Mouse (Mus musculus) stomach, embryonic 15.5 days (tissue): ENCODE results near the gene Kmt5a. TPM values are rescaled to one million over a fixed set of nuclear protein-coding genes. Genes with fewer than 3 reads are reported as not detected.

Source experiments
- ATAC-seq: fragments of 200-750 bp; cut with Nextera tagmentation; 2 replicates; pipeline ENCODE4 v1.8.0; 2017; ENCODE audit warnings: low read depth, moderate number of reproducible peaks, moderate TSS enrichment; ENCODE audit not compliant: insufficient read depth, low FRiP score
- H3K27ac ChIP-seq: fragments of 300-500 bp; sonication (generic); 2 replicates; pipeline ENCODE4 v1.5.1; 2015; ENCODE audit warnings: mild to moderate bottlenecking, inconsistent platforms
- H3K27me3 ChIP-seq: fragments of 300-500 bp; sonication (generic); replicated peaks from 2 replicates; pipeline ENCODE4 v1.6.1; 2015; ENCODE audit warnings: inconsistent platforms
- H3K36me3 ChIP-seq: fragments of 300-500 bp; sonication (generic); 2 replicates; pipeline ENCODE4 v1.6.1; 2015; ENCODE audit warnings: inconsistent platforms
- H3K4me1 ChIP-seq: fragments of 300-500 bp; sonication (generic); 2 replicates; pipeline ENCODE4 v1.6.1; 2015; ENCODE audit warnings: inconsistent platforms
- H3K4me2 ChIP-seq: fragments of 300-500 bp; sonication (generic); 2 replicates; pipeline ENCODE4 v1.6.1; 2015; ENCODE audit warnings: mild to moderate bottlenecking, inconsistent platforms
- H3K4me3 ChIP-seq: fragments of 300-500 bp; sonication (generic); replicated peaks from 2 replicates; pipeline ENCODE4 v1.5.1; 2015; ENCODE audit warnings: inconsistent platforms
- H3K9ac ChIP-seq: fragments of 300-500 bp; sonication (generic); 2 replicates; pipeline ENCODE4 v1.6.1; 2015; ENCODE audit warnings: inconsistent platforms
- H3K9me3 ChIP-seq: fragments of 300-500 bp; sonication (generic); 2 replicates; pipeline ENCODE4 v1.6.1; 2016; ENCODE audit warnings: inconsistent platforms
- WGBS: fragments of 180-500 bp; shearing (Covaris S2); methylation state at CpG from one replicate; pipeline ENCODE4 v1.1.7; 2015; 5-methylcytosine and 5-hydroxymethylcytosine counted together
- microRNA-seq: library from miRNA; unstranded; fragments of <30 nt; microRNA quantifications from one replicate; pipeline ENCODE4, GENCODE M21; 2016
- polyA plus RNA-seq: library from polyadenylated mRNA; unstranded; fragments of >200 nt; fragmentation: Nextera tagmentation; extraction: Ambion mirVana; gene quantifications from 2 replicates; pipeline ENCODE4 v1.2.1, GENCODE M21; 2015

Kmt5a gene
- polyA plus RNA-seq, 1 experiment from 2014 or later, result 92.6 TPM

DNA sequence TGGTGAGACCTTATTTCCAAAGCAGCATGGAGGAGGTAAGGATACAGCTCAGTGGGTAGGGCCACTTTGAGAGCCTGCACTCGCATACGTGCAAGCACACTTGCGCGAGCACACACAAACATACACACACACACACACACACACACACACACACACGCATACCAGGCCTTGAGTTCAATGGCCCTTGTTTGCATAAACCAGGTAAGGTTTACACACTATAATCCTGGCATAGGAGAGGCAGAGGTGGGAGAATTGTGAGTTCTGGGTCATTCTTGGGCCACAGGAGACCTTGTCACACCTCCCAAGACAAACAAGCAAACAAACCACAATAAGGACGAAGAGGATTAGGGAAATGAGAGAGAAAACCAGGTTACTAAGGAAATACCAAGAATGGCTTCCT is 69.5 kb downstream of the Kmt5a start:
- no peak overlapping the region for H3K4me2 ChIP-seq
- peak; percentile 48; the same call in 1 of the 2 replicates for ATAC-seq
- no peaks in the 10 kb centered on the region for H3K9me3 ChIP-seq
- H3K9ac ChIP-seq, result no peak overlapping the region
- H3K4me1 ChIP-seq, result peaks cover 4% of the 10 kb centered on the region; the same call in 1 of the 2 replicates
- H3K36me3 ChIP-seq, result peaks cover 15% of the 10 kb centered on the region; the same call in 1 of the 2 replicates
- H3K27me3 ChIP-seq, result no peaks in the 10 kb centered on the region
- H3K4me3 ChIP-seq, result no peak overlapping the region
- no peak overlapping the region for H3K27ac ChIP-seq
- WGBS, result 81% methylated on average over 6 of the region's 6 CpGs

- peaks cover 4% of the 10 kb centered on the region; the same call in 1 of the 2 replicates for H3K4me1 ChIP-seq
- WGBS, result 63% methylated on average over 12 of the region's 12 CpGs
- H3K4me3 ChIP-seq, result no peak overlapping the region
- no peak overlapping the region for H3K9ac ChIP-seq
- H3K27ac ChIP-seq, result no peak overlapping the region
- no peak overlapping the region for H3K4me2 ChIP-seq
- ATAC-seq, result peak; percentile 20; the same call in 1 of the 2 replicates
- no peaks in the 10 kb centered on the region for H3K27me3 ChIP-seq
- H3K36me3 ChIP-seq, result peaks cover 19% of the 10 kb centered on the region; the same call in 1 of the 2 replicates
- no peaks in the 10 kb centered on the region for H3K9me3 ChIP-seq
Observed at GRCm38 (mm10) chr5:124509742-124510237, 70.1 kb downstream of the Kmt5a start.

DNA sequence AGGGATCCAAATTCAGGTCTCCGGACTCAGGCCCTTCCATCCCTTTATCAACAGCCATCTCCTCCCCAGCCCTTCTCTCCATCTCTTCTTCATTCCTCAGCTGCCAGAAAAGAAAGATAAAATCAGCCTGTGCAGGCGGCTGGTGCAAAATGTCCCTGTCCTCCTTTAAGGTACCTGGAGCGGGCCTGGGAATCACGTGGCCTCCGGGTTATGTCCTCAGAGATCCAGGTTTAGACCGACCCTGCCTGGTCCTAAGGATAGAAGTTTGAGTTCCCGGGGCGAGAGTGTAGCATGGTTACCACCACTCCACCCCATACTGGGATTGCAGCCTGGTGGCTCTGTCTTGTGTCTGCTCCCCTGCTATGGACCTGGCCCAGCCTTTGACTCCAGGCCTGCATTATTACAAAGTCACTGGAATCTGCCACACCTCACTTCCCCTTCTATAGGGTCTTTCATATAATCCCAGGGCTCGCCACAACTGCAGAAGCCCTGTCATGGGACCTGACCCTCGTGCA is 70.9 kb downstream of the Kmt5a start:
- H3K9me3 ChIP-seq, result no peaks in the 10 kb centered on the region

More for the DNA sequence above, 70.9 kb downstream of the Kmt5a start:
- no peak overlapping the region for H3K9ac ChIP-seq
- H3K4me3 ChIP-seq, result no peak overlapping the region
- ATAC-seq, result no peak
- H3K27me3 ChIP-seq, result no peaks in the 10 kb centered on the region
- no peak overlapping the region for H3K4me2 ChIP-seq
- H3K4me1 ChIP-seq, result peaks cover 4% of the 10 kb centered on the region; the same call in 1 of the 2 replicates
- WGBS, result 83% methylated on average over 10 of the region's 10 CpGs
- peaks cover 19% of the 10 kb centered on the region; the same call in 1 of the 2 replicates for H3K36me3 ChIP-seq
- H3K27ac ChIP-seq, result no peak overlapping the region

Small RNAs within 50 kb of the gene (microRNA-seq; reads per million reads assigned to microRNA genes)
- gene Gm27486, result not detected

Other genes starting within 250 kb of the Kmt5a start
- gene Pitpnm2, start 190.2 kb upstream of the Kmt5a start, polyA plus RNA-seq, result 5.1 and 5.2 TPM in 2 replicates
- 10.4 and 10.8 TPM in 2 replicates for gene Mphosph9, start 112.0 kb upstream of the Kmt5a start, polyA plus RNA-seq
- gene 2810006K23Rik, start 111.8 kb upstream of the Kmt5a start, polyA plus RNA-seq, result 16.2 and 16.4 TPM in 2 replicates
- 130 and 165 TPM in 2 replicates for gene Cdk2ap1, start 76.8 kb upstream of the Kmt5a start, polyA plus RNA-seq
- gene Sbno1, start 13.9 kb upstream of the Kmt5a start, polyA plus RNA-seq, result 77.3 and 81.5 TPM in 2 replicates
- 31.5 and 32.0 TPM in 2 replicates for gene Rilpl2, start 38.4 kb downstream of the Kmt5a start, polyA plus RNA-seq
- gene Snrnp35, start 43.2 kb downstream of the Kmt5a start, polyA plus RNA-seq, result 22.5 and 25.0 TPM in 2 replicates
- 15.1 and 15.2 TPM in 2 replicates for gene Rilpl1, start 91.5 kb downstream of the Kmt5a start, polyA plus RNA-seq
- gene Tmed2, start 100.8 kb downstream of the Kmt5a start, polyA plus RNA-seq, result 589 and 688 TPM in 2 replicates
- gene Ddx55, start 112.9 kb downstream of the Kmt5a start, polyA plus RNA-seq, result 14.1 and 17.1 TPM in 2 replicates
- gene Eif2b1, start 139.2 kb downstream of the Kmt5a start, polyA plus RNA-seq, result 73.7 and 77.1 TPM in 2 replicates
- 53.1 and 54.9 TPM in 2 replicates for gene Gtf2h3, start 139.2 kb downstream of the Kmt5a start, polyA plus RNA-seq
- gene Atp6v0a2, start 188.6 kb downstream of the Kmt5a start, polyA plus RNA-seq, result 39.1 and 43.4 TPM in 2 replicates